Mouse (Mus musculus) megakaryocyte, embryonic 14.5 days (primary cell): ENCODE data around the gene Vps52.
"Not testable (repeated sequence)": the region's sequence is repeated elsewhere in the genome, so short reads cannot be mapped to it uniquely, and the experiment has no call there.

Source experiments
- FLI1 ChIP-seq: IDR thresholded peaks from 2 replicates; pipeline ENCODE4 v1.6.1; 2012; ENCODE audit warnings: low read length, inconsistent platforms, mixed read lengths
- GATA1 ChIP-seq: IDR thresholded peaks from 3 replicates; pipeline ENCODE4 v1.6.1; 2012; ENCODE audit warnings: mixed read lengths, low read length, inconsistent platforms, borderline replicate concordance

DNA sequence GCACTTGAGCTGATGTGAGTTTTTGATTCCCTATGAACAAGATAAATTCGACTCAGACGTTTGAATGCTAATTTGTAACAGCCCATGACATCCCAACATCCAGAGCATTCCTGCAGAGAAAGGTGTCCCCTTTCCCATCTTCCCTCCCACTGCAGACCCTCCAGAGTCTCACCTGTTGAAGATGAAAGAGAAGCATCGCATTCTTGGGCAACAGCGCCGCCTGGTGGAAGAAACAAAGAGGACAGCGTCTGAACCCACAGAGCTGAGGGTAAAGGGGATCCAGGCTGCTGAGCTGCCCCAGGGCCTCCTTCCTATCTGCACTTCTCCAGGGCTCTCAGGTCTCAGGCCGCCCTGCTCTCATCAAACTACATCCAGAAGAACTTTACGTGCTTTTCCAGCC, 26.5 kb downstream of the Vps52 start:
- TF ChIP-seq GATA1, FLI1: not testable (repeated sequence)
